Mouse (Mus musculus) gastrocnemius, postnatal 4 days (tissue): ENCODE data around the gene Ppp2r5c. TPM values are rescaled to one million over a fixed set of nuclear protein-coding genes. Genes with fewer than 3 reads are reported as not detected.

Experiments used
- DNase-seq, 2 experiments: peaks; one replicate each; pipeline ENCODE4 v3.0.0; 2021 to 2022; ENCODE audit warnings: low spot score in 2 of 2, mixed read lengths in 2 of 2
- total RNA-seq, 2 experiments: library from RNA; stranded (reverse); gene quantifications; 2 replicates each; pipeline ENCODE4 v1.2.3; 2021

Gene Ppp2r5c
- total RNA-seq, 2 experiments from 2014 or later, result 87.5 to 88.8 TPM

- no peak for DNase-seq
Measured at GRCm38 (mm10) chr12:110438367-110438973, 8.4 kb upstream of the Ppp2r5c start.

GRCm38 (mm10) chr12:110442238-110442637 is 4.7 kb upstream of the Ppp2r5c start:
- DNase-seq, result no peak

- no peak for DNase-seq
Measured at GRCm38 (mm10) chr12:110444530-110444929, 2.4 kb upstream of the Ppp2r5c start.

GRCm38 (mm10) chr12:110445775-110446174 is 1.1 kb upstream of the Ppp2r5c start:
- no peak for DNase-seq

GRCm38 (mm10) chr12:110447306-110447705 is 386 bp downstream of the Ppp2r5c start:
- peak; percentile 26 to 60 for DNase-seq

- no peak for DNase-seq
Measured at GRCm38 (mm10) chr12:110448767-110449166, 1.8 kb downstream of the Ppp2r5c start.

GRCm38 (mm10) chr12:110454223-110454622 is 7.3 kb downstream of the Ppp2r5c start:
- DNase-seq, result peak in 1 of 2 experiments; percentile 56

GRCm38 (mm10) chr12:110456024-110456423 is 9.1 kb downstream of the Ppp2r5c start:
- no peak for DNase-seq

- DNase-seq, result no peak
Measured at GRCm38 (mm10) chr12:110458667-110459066, 11.7 kb downstream of the Ppp2r5c start.

GRCm38 (mm10) chr12:110460418-110461300 is 13.7 kb downstream of the Ppp2r5c start:
- DNase-seq, result no peak

GRCm38 (mm10) chr12:110463711-110464110 is 16.8 kb downstream of the Ppp2r5c start:
- no peak for DNase-seq

- no peak for DNase-seq
Measured at GRCm38 (mm10) chr12:110471426-110471825, 24.5 kb downstream of the Ppp2r5c start.

- no peak for DNase-seq
Measured at GRCm38 (mm10) chr12:110472247-110472646, 25.3 kb downstream of the Ppp2r5c start.

- no peak for DNase-seq
Measured at GRCm38 (mm10) chr12:110474497-110474896, 27.6 kb downstream of the Ppp2r5c start.

GRCm38 (mm10) chr12:110476561-110476960 is 29.6 kb downstream of the Ppp2r5c start:
- DNase-seq, result no peak

GRCm38 (mm10) chr12:110477906-110478305 is 31.0 kb downstream of the Ppp2r5c start:
- DNase-seq, result no peak

GRCm38 (mm10) chr12:110478601-110479008 is 31.7 kb downstream of the Ppp2r5c start:
- DNase-seq, result no peak

- no peak for DNase-seq
Measured at GRCm38 (mm10) chr12:110479268-110479667, 32.3 kb downstream of the Ppp2r5c start.

GRCm38 (mm10) chr12:110480701-110481100 is 33.8 kb downstream of the Ppp2r5c start:
- DNase-seq, result no peak

GRCm38 (mm10) chr12:110483761-110484160 is 36.8 kb downstream of the Ppp2r5c start:
- DNase-seq, result no peak

GRCm38 (mm10) chr12:110484824-110485584 is 38.1 kb downstream of the Ppp2r5c start:
- DNase-seq, result peak in 1 of 2 experiments; percentile 26
